Mouse (Mus musculus) cerebellum, postnatal 4 days (tissue): ENCODE data around the gene Gm7073.

Experiments used
- DNase-seq, 2 experiments: peaks; one replicate each; pipeline ENCODE4 v3.0.0; 2022; ENCODE audit warnings: low spot score in 2 of 2, mixed read lengths in 1 of 2

Gm7073 gene

DNA sequence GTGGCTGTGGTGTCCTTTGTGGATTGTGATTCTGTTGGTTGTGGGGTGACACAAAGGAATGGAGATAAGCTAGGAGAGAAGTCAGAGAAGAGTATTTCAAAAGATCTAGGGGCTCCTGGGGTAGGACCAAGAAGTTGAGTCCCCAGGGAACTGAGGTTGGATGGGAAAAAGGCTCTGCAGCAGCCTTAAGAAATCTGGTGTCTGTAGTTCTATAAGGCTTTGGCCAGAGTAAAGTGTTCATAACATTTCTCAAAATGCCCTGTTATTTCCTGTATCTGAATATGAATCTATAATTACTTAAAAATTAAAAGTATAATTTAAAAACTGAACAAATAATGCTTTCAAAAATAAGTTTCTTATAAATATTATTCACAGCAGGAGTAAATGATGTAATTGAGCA lies at the start of gene Gm7073:
Gene Gm7073 (minus strand): TSS at position 101 of the 400 bp plus-strand sequence.
- DNase-seq: no peak

DNA sequence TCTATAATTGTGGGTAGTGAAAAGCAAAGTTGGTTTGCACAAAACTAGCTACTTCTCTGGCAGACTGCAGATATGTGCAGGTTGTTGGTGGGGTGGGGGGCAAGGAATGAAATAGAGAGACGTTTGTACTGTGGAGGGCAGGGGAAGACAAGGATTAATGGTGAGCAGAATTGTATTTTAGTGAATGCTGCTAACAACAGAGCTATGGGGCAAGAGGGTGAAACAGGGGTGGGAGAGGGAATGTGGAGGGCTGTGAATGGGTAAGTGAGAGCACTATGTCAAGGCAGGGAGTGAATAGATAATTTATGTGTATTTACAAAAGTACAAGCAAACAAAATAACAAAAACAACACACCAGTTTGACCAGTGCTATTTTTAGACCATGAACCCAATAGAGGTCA lies 31.5 kb upstream of the Gm7073 start:
- DNase-seq: no peak

DNA sequence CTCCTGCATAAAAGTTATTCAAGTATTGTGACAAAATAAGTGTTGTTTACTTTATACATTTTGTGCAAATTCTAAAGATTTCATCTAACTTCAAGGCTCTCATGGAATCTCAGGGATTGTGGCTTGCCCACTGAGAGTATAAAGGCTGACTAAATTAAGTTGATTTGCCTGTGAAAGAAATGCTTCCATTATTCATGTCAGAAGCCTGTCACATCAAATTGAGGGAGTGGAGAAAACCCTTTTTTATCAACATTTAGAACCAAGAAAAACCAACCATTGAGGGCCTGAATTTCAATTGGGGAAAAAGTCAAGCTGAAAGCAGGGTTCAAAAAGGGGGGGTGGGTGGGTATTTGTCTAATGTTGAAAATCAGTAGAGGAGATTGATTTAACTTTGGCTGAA lies 30.0 kb upstream of the Gm7073 start:
- no peak for DNase-seq

DNA sequence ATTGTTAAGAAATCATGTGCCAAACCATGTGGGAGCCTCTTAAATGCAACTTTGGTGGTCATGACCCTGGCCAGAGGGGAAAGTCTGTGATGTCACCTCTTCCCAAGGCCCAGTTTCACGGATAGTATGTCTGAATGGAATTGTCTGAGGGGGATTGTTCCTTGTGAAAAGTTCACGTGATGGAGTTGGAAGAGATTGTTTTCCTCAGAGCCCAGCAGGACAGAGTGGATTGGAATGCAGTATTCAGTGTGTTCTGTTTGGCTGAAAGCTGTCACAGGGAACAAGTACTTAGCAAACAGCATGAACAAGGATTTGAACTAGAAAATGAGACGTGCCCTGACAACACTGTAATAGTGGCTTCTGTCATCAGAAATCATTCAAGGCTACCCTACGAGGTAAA lies 16.2 kb upstream of the Gm7073 start:
- DNase-seq: no peak

DNA sequence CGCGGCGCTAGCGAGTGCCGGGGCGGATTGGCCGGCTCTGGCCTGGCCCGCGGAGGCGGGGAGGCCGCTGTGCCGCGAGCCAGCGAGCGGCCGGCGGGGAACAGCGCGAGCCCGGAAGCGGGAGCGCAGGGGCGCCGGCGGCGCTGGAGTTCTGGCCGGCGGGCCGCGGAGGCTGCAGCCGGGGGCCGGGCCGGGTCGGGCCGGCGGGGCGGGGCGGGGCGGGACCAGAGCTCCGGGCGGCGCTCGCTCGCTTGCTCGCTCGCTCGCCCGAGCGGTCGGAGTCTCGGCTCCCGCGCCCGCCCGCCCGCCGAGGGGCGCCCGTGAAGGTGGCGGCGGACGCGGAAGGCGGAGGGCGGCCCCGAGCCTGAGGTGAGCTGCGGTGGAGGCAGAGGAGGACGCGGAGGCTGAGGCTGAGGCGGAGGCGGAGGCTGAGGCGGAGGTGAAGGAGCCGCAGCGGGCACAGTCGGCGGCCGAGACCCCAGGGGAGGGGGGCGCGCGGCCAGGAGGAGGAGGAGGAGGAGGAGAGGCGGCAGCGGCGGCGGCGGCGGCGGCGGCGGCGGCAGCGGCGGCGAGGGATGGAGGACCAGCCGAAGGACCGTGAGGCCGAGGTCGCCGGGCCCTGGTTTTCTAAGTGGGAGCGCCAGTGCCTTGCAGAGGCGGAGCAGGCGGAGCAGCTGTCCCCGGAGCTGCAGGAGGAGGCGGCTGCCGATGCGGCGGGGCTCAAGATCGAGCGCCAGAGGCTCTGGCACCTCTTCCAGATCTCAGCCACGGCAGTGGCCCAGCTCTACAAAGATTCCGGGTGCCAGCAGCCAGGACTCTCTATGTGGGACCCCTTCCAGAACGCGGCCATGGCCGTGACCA lies 8.6 kb upstream of the Gm7073 start:
- peak in 1 of 2 experiments; percentile 38 for DNase-seq

DNA sequence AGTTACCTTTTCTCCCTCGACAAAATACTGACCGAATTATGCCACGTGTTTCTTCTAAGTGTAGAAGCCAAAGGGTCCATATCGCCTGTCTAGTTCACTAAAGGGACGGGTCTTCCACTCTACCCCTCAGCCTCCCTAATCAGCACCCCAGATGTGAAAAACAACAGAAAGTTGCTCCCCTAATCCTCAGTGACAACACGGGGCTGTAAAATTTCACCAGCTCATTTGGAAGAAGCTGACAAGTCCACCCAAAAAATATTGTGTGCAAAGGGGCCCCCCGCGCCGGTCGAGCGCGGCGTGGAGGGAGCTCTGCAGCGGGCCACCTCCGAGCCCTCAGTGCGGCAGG lies 8.0 kb upstream of the Gm7073 start:
- DNase-seq: no peak

DNA sequence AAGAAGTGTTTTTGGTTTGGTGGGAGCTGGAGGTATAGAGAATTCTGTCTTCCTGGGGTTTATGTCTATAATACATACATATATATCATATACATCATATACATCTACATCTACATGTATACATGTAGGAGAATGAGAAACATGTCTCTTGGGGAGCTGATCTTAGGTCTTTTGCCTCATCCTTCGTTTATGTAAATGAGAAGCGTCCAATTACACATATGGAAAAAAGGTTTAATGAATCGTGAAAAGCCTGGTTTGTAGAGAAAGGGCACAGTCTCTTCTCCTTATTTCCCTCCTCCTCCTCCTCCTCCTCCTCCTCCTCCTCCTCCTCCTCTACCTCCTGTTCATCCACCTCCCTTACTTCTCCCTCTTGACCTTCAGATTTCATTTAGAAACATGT lies 6.9 kb upstream of the Gm7073 start:
- no peak for DNase-seq

DNA sequence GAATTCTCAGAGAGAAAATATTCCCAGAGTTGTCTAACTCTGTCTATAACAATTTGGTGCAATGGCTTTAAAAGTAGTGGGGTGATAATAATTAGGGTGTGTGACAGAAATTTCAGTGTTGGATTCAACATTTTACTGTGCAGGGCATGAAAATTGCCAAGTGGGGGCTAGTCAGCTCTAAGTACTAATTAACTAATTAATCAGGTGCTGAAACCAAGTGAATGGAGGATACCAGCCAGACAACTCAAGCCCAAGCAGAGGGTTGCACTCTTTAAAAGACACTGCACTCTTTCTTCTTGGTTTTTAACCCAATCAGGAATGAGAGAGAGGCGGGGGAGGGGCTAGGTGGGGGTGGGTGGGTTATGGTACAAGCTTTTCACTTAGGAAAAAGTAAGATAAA lies 6.4 kb upstream of the Gm7073 start:
- DNase-seq: no peak

DNA sequence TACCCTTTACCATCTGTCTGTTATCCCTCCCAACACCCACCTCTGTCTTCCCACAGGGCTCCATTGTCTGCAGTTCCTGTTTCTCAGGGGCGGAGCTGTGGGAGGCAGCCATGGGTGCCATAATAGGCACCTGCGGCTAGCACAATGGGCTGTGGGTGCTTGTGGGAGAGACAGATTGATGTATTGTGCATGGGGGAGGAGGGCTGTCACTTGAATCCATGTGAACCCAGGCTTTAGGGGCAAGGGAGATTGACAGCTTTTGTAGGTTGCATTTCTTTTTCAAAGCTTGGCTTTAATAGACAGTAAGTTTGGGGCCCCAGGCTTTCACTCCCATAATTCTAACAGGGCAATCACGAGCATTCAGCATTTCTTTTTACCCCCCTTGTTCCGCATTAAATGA lies 5.0 kb upstream of the Gm7073 start:
- no peak for DNase-seq

DNA sequence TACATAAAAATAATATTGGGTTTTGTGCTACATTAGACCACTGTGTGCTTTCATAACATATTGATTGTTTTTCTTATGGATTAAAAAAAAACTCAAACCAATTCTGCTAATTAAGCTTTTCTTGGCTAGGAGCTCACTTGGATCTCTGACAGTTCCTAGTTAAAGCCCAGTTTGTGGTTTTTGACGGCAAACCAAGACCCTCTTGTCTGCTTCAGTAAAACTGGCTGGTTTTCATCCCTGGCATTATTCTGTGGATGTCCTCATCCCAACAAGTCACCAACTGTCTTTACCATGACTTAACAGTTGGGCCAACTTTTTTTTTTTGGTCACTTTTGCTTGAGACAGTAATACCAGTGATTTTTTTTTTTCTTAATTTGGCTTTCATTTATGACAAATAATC lies 3.9 kb upstream of the Gm7073 start:
- DNase-seq: no peak

DNA sequence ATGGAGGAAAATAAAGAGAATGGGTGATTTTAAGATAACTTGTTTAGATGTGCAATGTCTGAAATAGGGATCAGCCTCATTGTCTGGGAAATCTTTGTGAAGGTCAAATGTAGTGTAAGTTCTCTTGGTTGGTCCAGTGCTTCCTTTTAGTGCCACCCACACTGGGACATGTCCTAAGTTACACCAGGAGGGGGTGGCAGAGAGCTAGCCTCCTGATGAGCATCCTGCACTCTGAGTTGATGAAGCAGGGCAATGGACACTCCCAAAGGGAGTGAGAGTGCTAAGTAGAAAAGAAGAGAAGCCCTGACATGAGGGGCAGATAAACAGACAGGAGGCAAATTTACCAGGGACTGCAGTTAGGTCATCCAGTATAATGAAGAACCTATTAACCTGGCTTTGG lies 35.1 kb downstream of the Gm7073 start:
- peak in 1 of 2 experiments; percentile 24 for DNase-seq

DNA sequence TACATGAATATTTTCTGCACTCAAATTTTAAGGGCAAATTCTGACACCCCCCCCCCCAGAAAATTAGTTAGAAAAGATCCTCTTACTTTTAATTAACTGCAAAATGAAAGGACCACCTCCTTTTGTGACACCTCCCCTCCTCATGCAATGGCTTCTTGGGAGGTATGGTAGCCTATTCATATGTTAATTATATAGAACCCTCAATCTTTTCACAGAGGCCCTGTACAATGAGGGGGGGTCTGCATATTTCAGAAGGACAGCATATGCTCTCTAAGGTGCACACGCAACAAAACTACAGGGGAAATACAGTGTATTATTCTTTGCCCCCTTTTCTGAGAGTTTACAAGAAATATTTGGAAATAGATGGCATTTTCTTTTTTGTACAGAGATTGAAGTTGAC lies 41.3 kb downstream of the Gm7073 start:
- DNase-seq: no peak

DNA sequence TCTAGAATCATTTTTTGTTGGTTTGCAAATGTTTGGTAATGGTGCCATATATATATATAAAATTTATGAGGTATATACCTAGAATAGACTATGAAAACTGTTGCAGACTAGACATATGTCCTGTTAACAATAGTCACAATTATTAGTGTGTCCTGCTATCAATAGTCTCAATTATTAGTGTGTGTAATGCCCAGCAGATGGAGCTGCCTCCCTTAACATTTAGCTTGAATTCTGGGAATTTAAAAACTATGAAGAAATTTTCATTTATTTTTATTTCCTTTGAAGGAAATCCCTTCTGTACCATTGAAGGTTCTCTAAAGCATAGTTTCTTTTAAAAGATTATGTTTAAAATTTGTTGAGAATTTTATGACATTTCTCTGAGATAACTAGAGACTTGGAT lies 43.7 kb downstream of the Gm7073 start:
- no peak for DNase-seq

DNA sequence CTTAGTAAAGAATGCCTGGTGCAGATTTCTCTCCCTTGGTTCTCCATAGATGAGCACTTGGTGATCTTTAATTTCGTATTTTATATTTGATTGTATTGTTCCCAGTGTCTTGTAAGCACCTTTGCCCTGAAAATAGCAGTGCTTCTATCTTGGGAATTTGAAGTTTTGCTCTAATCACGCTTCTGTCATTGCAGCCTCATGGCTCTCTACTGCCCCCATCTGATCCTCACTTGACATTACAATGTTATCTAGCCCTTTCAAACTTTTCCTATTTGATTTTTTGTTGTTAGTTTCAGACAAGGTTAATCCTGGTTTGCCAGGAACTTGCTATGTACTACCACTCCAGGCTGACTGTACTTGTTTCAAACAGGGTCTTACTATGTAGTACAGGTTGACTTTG lies 75.3 kb downstream of the Gm7073 start:
- DNase-seq: no peak

DNA sequence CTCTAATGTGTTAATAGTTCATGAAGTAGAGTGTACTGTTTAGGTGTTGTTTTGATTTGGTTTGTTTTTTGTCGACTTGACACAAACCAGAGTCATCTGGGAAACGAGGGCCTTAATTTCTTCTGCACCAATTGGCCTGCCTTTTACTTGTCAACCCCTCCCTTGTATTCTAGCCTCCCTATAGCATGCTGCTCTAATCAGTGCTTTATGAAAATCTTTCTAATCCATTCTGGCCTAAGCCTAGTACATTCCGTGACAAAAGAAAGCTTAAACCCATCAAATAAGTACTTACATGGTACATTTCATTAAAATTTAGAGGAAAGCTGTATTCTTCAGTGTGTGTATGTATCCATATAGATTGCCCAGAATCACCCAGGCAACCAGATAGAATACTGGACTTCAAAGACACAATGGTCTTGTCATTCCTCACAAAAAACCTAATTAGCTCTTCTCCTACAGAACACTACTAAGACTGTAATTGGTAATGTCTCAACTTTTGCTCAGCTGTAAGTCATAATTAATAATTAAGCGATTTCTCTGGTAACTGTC lies 124.4 kb downstream of the Gm7073 start:
- no peak for DNase-seq

DNA sequence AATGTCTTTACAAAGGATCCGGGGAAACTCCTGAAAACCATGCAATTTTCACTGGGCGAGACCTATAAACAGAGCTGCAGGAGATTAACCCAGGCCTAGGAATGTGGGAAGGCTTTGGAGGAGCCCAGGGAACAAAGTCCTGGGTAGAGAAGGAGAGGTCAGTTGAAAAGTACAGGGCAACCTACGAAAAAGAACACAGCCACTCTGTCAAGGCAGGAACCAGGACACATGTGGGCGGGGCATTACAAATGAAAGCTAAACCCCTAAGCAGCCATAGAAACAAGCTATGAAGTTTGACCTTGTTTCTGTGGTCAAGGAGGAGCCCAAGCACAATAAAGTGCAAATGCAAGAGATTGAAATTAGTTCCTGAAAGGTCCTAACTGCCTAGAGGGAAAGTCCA lies 133.4 kb downstream of the Gm7073 start:
- no peak for DNase-seq

DNA sequence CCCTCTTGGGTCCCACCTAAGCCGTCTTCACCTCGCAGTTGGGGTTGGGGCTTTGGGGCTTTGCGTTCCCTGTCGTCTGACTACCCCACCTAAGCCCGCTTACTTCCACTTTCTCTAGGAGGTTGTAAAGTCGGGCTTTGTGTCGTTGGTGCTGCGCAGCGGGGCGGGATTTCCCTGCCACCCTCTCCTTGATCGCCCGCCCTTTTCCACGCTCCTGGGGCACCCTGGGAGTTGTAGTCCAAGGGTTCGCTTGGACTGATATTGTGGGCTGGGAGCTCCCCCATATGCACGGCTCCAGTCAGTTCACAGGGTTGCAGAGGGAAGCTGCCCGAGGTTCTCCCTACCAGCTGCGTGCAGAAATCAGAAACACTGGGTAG lies 134.4 kb downstream of the Gm7073 start:
- DNase-seq: peak; percentile 50 to 74

DNA sequence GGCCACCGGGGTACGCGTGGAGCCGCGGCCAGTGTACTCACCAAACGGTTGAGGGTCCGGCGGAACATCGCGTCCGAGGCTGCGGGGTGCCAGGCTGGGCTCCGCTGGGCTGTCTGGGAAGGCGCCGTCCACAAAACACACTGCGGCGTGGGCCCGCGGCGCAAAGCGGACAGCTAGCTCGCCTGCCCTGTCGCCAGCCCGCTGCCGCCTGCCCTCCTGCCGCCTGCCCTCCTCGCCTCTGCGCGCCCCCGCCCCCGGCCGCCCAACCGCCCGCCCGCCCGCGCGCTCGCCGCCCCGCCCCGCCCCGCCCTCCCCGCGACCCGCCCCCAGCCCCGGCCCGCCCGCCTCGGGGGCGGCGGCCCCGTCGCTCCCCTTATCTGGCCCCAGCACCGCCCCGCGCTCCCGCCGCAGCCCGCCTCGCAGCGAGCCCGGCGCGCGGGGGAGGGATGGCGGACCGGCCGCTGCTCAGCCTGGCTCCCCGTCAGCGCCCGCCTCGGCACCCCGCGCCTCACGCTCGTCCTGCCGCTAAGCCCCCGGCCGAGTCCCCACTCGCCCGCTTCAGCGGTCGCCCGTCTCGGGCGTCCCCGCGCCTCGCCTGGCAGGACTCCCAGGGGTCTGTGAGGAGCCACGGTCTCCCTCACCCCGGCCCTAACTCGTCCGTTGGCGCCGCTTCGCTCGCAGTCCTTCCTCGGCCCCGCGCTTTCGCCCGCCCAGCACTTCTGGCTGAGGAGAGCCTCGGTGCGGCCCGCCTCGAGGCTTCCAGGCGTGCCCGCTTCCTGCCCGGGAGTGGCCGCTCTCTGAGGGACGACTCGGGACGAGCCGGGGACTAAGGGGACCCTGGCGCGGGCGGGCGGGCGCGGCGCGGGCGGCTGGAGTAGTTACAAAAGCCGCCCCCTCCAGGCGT lies 135.0 kb downstream of the Gm7073 start:
- peak; percentile 23 to 50 for DNase-seq

DNA sequence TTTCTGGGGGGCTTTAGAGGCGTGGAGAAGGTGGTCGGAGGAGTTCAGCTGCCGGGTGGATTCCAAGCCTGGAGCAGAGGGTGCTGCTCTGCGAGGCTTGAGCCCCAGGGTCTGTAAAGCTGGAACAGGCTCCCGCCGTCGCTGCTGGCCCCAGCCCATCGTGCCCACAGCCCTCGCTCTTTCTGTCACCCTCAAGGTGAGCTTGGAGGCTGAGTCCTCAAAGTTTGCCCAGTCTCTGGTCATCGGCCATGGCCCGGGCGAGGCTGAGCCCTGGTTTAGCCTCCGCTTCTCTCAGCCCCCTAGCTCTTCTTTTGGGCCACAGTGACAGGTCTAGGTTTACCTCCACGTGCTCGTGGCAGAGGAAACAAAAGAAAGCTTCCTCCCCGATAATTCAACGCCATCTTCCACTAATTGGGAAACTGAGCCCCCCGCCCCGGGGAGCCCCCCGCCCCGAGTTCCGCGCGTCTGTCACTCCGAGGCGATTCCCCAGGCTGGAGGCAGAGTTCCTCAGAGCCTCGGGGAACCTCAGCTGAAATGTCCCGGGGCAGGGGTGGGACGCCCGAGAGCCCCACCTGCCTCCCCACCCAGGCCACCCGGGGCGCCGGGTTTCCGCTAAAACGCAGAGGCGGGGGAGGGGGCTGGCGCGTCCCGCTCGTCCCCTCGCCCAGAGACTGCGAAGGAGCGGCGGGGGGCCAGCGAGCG lies 135.8 kb downstream of the Gm7073 start:
- peak in 1 of 2 experiments; percentile 7 for DNase-seq

DNA sequence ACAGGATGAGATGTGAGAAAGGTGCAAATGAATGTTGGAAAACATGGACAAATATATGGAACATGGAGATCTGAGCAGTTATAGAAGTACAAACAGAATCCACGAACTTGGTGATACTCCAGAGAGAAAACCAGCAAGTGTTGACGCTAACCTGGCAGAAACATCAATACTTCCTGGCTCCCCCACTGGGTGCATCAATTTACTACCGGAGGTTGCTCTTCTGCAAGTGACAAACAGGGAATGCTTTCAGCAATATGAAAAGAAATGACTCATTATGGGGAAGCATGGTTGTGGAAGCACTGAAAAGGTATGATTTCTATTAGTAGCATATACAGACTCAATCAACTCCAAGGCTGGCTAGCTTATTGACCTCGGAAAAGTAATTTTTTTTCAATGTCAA lies 144.8 kb downstream of the Gm7073 start:
- DNase-seq: no peak

DNA sequence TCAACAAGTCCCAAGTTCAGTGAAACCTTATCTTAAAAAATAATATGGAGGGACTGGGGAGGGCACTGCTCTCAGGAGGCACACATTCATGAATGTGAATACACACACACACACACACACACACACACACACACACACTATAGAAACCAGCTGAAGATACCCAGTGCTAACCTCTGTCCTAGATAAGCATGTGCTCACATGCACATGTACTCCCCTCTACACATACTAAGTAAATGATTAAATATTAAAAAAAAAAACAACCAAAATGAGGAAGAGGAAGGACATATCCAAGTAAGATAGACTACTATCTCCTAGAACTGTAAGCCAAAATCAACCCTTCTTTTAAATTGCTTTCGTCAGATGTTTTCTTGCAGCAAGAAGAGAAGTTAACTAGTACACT lies 152.2 kb downstream of the Gm7073 start:
- DNase-seq: no peak
